Mouse (Mus musculus) lung, embryonic 15.5 days (tissue): Measurements from ENCODE around the gene Actc1. TPM values are rescaled to one million over a fixed set of nuclear protein-coding genes. Genes with fewer than 3 reads are reported as not detected.

Experiments used
- ATAC-seq: fragments of 200-750 bp; cut with Nextera tagmentation; 2 replicates; pipeline ENCODE4 v1.8.0; 2017; ENCODE audit warnings: moderate number of reproducible peaks, borderline replicate concordance; ENCODE audit not compliant: low FRiP score, low TSS enrichment; ENCODE audit errors: extremely low read depth
- H3K27ac ChIP-seq: fragments of 300-500 bp; sonication (generic); 2 replicates; pipeline ENCODE4 v1.5.1; 2015; ENCODE audit warnings: moderate library complexity, mild to moderate bottlenecking, inconsistent platforms
- H3K27me3 ChIP-seq: fragments of 300-500 bp; sonication (generic); 2 replicates; pipeline ENCODE4 v1.6.1; 2015; ENCODE audit warnings: inconsistent platforms
- H3K36me3 ChIP-seq: fragments of 300-500 bp; sonication (generic); 2 replicates; pipeline ENCODE4 v1.6.1; 2015; ENCODE audit warnings: inconsistent platforms
- H3K4me1 ChIP-seq: fragments of 300-500 bp; sonication (generic); 2 replicates; pipeline ENCODE4 v1.6.1; 2015; ENCODE audit warnings: inconsistent platforms
- H3K4me2 ChIP-seq: fragments of 300-500 bp; sonication (generic); 2 replicates; pipeline ENCODE4 v1.6.1; 2015; ENCODE audit warnings: inconsistent platforms, mild to moderate bottlenecking, moderate library complexity
- H3K4me3 ChIP-seq: fragments of 300-500 bp; sonication (generic); 2 replicates; pipeline ENCODE4 v1.5.1; 2015; ENCODE audit warnings: mild to moderate bottlenecking, inconsistent platforms
- H3K9ac ChIP-seq: fragments of 300-500 bp; sonication (generic); 2 replicates; pipeline ENCODE4 v1.6.1; 2015; ENCODE audit warnings: inconsistent platforms
- H3K9me3 ChIP-seq: fragments of 300-500 bp; sonication (generic); 2 replicates; pipeline ENCODE4 v1.6.1; 2016; ENCODE audit warnings: inconsistent platforms
- WGBS: fragments of 180-500 bp; shearing (Covaris S2); methylation state at CpG from one replicate; pipeline ENCODE4 v1.1.7; 2015; 5-methylcytosine and 5-hydroxymethylcytosine counted together
- polyA plus RNA-seq: library from polyadenylated mRNA; unstranded; fragments of >200 nt; fragmentation: Nextera tagmentation; extraction: Ambion mirVana; gene quantifications from 2 replicates; pipeline ENCODE4 v1.2.1, GENCODE M21; 2015

The Actc1 gene
- polyA plus RNA-seq, 1 experiment from 2014 or later, result 508 TPM

GRCm38 (mm10) chr2:114011838-114012237 is 41.5 kb downstream of the Actc1 start:
- no peak overlapping the region for H3K4me2 ChIP-seq
- ATAC-seq, result no peak
- no peak overlapping the region for H3K4me3 ChIP-seq
- H3K9me3 ChIP-seq, result no peaks in the 10 kb centered on the region
- H3K36me3 ChIP-seq, result no peaks in the 10 kb centered on the region
- H3K9ac ChIP-seq, result no peak overlapping the region
- 41% methylated on average over 4 of the region's 4 CpGs for WGBS
- no peak overlapping the region for H3K27ac ChIP-seq
- peaks cover 36% of the 10 kb centered on the region for H3K27me3 ChIP-seq
- peaks cover 9% of the 10 kb centered on the region for H3K4me1 ChIP-seq

GRCm38 (mm10) chr2:114008321-114008720 is 45.0 kb downstream of the Actc1 start:
- no peak for ATAC-seq
- no peaks in the 10 kb centered on the region for H3K36me3 ChIP-seq
- H3K9me3 ChIP-seq, result no peaks in the 10 kb centered on the region
- H3K27ac ChIP-seq, result no peak overlapping the region
- WGBS, result 73% methylated on average over 2 of the region's 2 CpGs
- no peak overlapping the region for H3K4me2 ChIP-seq
- peaks cover 18% of the 10 kb centered on the region for H3K27me3 ChIP-seq
- peaks cover 3% of the 10 kb centered on the region for H3K4me1 ChIP-seq
- H3K9ac ChIP-seq, result no peak overlapping the region
- no peak overlapping the region for H3K4me3 ChIP-seq

GRCm38 (mm10) chr2:113997484-113997883 is 55.9 kb downstream of the Actc1 start:
- Histone ChIP-seq H3K27ac (no peak overlapping the region), H3K4me2 (no peak overlapping the region)
- 41% methylated on average over 8 of the region's 8 CpGs for WGBS

More at GRCm38 (mm10) chr2:113997484-113997883, 55.9 kb downstream of the Actc1 start:
- ATAC-seq, result no peak
- Histone ChIP-seq H3K4me1 (no peaks in the 10 kb centered on the region), H3K9ac (no peak overlapping the region), H3K9me3 (no peaks in the 10 kb centered on the region), H3K4me3 (no peak overlapping the region), H3K36me3 (no peaks in the 10 kb centered on the region), H3K27me3 (no peaks in the 10 kb centered on the region)

Other genes with a start within 250 kb of the Actc1 start
- 1.0 and 1.6 TPM in 2 replicates for gene Scg5, start 224.4 kb downstream of the Actc1 start, polyA plus RNA-seq
- gene Arhgap11a, start 204.9 kb downstream of the Actc1 start, polyA plus RNA-seq, result 30.3 and 30.9 TPM in 2 replicates
- gene Gjd2, start 39.9 kb downstream of the Actc1 start, polyA plus RNA-seq, result 0.05 and 0.21 TPM in 2 replicates
- gene Aqr, start 133.5 kb upstream of the Actc1 start, polyA plus RNA-seq, result 43.1 and 44.8 TPM in 2 replicates
- 3.9 and 4.0 TPM in 2 replicates for gene Zfp770, start 147.9 kb upstream of the Actc1 start, polyA plus RNA-seq